Mouse (Mus musculus): ENCODE measurements around the gene Eri3. TPM values are rescaled to one million over a fixed set of nuclear protein-coding genes. Genes with fewer than 3 reads are reported as not detected.

Gene Eri3
- polyA plus RNA-seq, 1 experiment from 2014 or later, result 108 TPM

DNA sequence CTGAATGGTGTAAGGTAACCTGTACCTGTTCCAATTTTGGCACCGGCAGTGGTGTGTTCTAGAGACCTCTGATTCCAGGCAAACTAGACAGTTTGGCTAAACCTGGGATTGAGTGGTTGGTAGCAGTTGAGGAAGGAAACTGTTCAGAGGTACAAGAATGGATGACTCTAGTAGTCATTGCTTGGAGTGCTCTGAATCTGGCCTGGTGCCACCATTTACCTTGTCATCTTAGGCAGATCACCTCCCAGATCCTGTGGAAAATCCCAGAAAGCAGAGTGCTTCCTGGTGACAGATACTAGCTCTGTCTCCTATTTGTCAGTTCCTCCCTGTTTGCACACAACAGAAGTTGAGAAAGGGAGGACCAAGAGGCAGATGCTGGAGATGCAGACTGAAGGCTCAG is 27.4 kb downstream of the Eri3 start:
- ATAC-seq (no peak), DNase-seq (ENCODE audit: low read depth, low spot score) (no peak)
- in situ Hi-C loops (cut with MboI; ENCODE audit: low pct_unique_long_range_greater_than_20kb), result no loop called here
- CTCF ChIA-PET, result no interaction called here
- no peak for TF ChIP-seq CTCF (IDR thresholded peaks at IDR 0.05)
- POLR2A ChIA-PET, result interaction anchor here (0.7 kb wide), 1 partner anchor 75 kb away, joined by 4 read pairs; no protein-coding TSS in a partner anchor
- H3K27me3 ChIP-seq, result no peaks in the 10 kb centered on the region

- CTCF ChIA-PET, result no interaction called here
- POLR2A ChIA-PET, result no interaction called here
- H3K27me3 ChIP-seq, result no peaks in the 10 kb centered on the region
- in situ Hi-C loops (cut with MboI; ENCODE audit: low pct_unique_long_range_greater_than_20kb), result no loop called here
- no peak for DNase-seq (ENCODE audit: low read depth, low spot score)
- no peak for ATAC-seq
- TF ChIP-seq CTCF (IDR thresholded peaks at IDR 0.05), result no peak
Observed at GRCm38 (mm10) chr4:117581626-117582025, 31.5 kb downstream of the Eri3 start.

DNA sequence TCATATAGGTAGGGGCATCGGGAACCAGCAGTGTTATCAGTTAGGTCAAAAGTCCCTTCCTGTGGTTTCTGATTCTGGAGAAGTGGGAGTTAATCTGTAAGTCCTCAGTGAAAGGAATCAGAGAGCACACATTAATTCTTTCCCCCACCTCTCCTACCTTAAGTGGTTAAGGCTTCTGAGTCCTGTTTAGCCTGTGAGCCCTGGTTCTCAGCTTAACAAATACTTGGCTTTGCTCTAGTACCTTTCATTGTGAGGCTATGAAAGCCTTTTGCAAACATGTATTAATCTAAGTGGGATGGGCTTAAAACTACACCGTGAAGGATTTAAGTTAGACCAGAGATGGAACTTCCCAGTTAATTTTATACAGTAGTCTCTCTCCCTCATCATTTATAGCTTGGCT is 35.8 kb downstream of the Eri3 start:
- CTCF ChIA-PET, result no interaction called here
- POLR2A ChIA-PET, result no interaction called here
- in situ Hi-C loops (cut with MboI; ENCODE audit: low pct_unique_long_range_greater_than_20kb), result no loop called here
- DNase-seq (ENCODE audit: low read depth, low spot score), result no peak
- no peaks in the 10 kb centered on the region for H3K27me3 ChIP-seq
- ATAC-seq, result no peak
- no peak for TF ChIP-seq CTCF (IDR thresholded peaks at IDR 0.05)

DNA sequence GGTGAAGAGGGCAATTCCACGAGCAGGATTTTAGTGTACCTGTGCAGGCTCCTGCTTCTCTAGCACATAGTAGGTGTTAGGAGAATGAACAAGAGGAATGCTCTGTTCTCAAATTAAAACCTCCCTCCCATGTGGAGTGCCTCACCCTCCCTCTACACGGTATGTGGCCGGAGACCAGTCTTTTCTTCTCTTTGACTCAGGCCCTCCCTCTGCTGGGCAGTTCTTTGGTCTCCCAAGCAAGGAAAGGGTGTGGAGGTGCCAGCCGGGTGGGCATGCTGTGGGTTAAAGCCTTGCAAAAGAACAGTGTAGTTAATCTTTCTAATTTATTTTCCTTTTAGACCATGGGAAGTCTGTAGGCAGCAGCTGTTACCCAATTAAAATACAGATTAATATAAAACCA is 37.3 kb downstream of the Eri3 start:
- H3K27me3 ChIP-seq, result no peaks in the 10 kb centered on the region
- CTCF ChIA-PET, result interaction anchor here (1.1 kb wide), 1 partner anchor 25 kb away, joined by 3 read pairs; no protein-coding TSS in a partner anchor
- no peak for TF ChIP-seq CTCF (IDR thresholded peaks at IDR 0.05)
- POLR2A ChIA-PET, result interaction anchor here (0.6 kb wide), 1 partner anchor 421 kb away, joined by 3 read pairs; no protein-coding TSS in a partner anchor
- in situ Hi-C loops (cut with MboI; ENCODE audit: low pct_unique_long_range_greater_than_20kb), result no loop called here
- no peak for ATAC-seq
- DNase-seq (ENCODE audit: low read depth, low spot score), result no peak

GRCm38 (mm10) chr4:117589081-117589660 is 39.0 kb downstream of the Eri3 start:
- POLR2A ChIA-PET, result interaction anchor here (1.1 kb wide), 1 partner anchor 97 kb away, joined by 3 read pairs; no protein-coding TSS in a partner anchor
- no peak for TF ChIP-seq CTCF (IDR thresholded peaks at IDR 0.05)
- ATAC-seq (no peak), DNase-seq (ENCODE audit: low read depth, low spot score) (no peak)
- in situ Hi-C loops (cut with MboI; ENCODE audit: low pct_unique_long_range_greater_than_20kb), result no loop called here
- CTCF ChIA-PET, result no interaction called here
- H3K27me3 ChIP-seq, result no peaks in the 10 kb centered on the region

GRCm38 (mm10) chr4:117590781-117591180 is 40.6 kb downstream of the Eri3 start:
- no peak for TF ChIP-seq CTCF (IDR thresholded peaks at IDR 0.05)
- DNase-seq (ENCODE audit: low read depth, low spot score), result no peak
- POLR2A ChIA-PET, result interaction anchor here (0.6 kb wide), 1 partner anchor 20 kb away, joined by 7 read pairs; no protein-coding TSS in a partner anchor
- H3K27me3 ChIP-seq, result no peaks in the 10 kb centered on the region
- CTCF ChIA-PET, result interaction anchor here (1.1 kb wide), 1 partner anchor 11 kb away, joined by 3 read pairs; no protein-coding TSS in a partner anchor
- in situ Hi-C loops (cut with MboI; ENCODE audit: low pct_unique_long_range_greater_than_20kb), result no loop called here
- no peak for ATAC-seq

- DNase-seq (ENCODE audit: low read depth, low spot score) (no peak), ATAC-seq (no peak)
- H3K27me3 ChIP-seq, result no peaks in the 10 kb centered on the region
- ChIA-PET POLR2A (no interaction called here), CTCF (no interaction called here)
- TF ChIP-seq CTCF (IDR thresholded peaks at IDR 0.05), result no peak
- in situ Hi-C loops (cut with MboI; ENCODE audit: low pct_unique_long_range_greater_than_20kb), result no loop called here
Observed at GRCm38 (mm10) chr4:117592206-117592605, 42.0 kb downstream of the Eri3 start.

DNA sequence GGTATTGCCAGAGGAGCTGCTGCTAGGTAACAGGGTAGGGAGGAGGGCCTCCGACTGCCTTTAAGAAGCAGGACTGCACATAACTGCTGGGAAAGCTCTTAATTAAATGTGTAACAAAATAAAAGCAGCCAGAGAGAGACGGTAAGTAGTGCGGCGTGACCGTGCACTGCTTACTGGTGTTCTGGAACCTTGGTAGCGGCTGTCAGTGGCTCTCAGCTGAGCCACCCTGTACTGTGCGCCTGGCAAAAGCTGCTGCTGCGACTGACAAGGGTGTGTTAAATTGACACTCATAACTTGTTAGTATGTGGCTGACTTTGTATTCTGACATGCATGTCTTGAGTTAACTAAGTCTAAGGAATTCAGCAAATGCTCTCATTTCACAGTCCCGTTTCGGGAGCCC is 45.1 kb downstream of the Eri3 start:
- POLR2A ChIA-PET, result no interaction called here
- CTCF ChIA-PET, result no interaction called here
- no peaks in the 10 kb centered on the region for H3K27me3 ChIP-seq
- in situ Hi-C loops (cut with MboI; ENCODE audit: low pct_unique_long_range_greater_than_20kb), result no loop called here
- ATAC-seq (no peak), DNase-seq (ENCODE audit: low read depth, low spot score) (no peak)
- no peak for TF ChIP-seq CTCF (IDR thresholded peaks at IDR 0.05)

GRCm38 (mm10) chr4:117599986-117600565 is 49.9 kb downstream of the Eri3 start:
- DNase-seq (ENCODE audit: low read depth, low spot score) (no peak), ATAC-seq (no peak)
- in situ Hi-C loops (cut with MboI; ENCODE audit: low pct_unique_long_range_greater_than_20kb), result no loop called here
- H3K27me3 ChIP-seq, result no peaks in the 10 kb centered on the region
- TF ChIP-seq CTCF (IDR thresholded peaks at IDR 0.05), result no peak
- ChIA-PET POLR2A (no interaction called here), CTCF (no interaction called here)

GRCm38 (mm10) chr4:117601338-117601776 is 51.2 kb downstream of the Eri3 start:
- DNase-seq (ENCODE audit: low read depth, low spot score), result no peak
- ATAC-seq, result no peak
- ChIA-PET POLR2A (no interaction called here), CTCF (interaction anchor here (1.5 kb wide), 1 partner anchor 11 kb away, joined by 3 read pairs; no protein-coding TSS in a partner anchor)
- no peak for TF ChIP-seq CTCF (IDR thresholded peaks at IDR 0.05)
- H3K27me3 ChIP-seq, result no peaks in the 10 kb centered on the region
- in situ Hi-C loops (cut with MboI; ENCODE audit: low pct_unique_long_range_greater_than_20kb), result no loop called here

DNA sequence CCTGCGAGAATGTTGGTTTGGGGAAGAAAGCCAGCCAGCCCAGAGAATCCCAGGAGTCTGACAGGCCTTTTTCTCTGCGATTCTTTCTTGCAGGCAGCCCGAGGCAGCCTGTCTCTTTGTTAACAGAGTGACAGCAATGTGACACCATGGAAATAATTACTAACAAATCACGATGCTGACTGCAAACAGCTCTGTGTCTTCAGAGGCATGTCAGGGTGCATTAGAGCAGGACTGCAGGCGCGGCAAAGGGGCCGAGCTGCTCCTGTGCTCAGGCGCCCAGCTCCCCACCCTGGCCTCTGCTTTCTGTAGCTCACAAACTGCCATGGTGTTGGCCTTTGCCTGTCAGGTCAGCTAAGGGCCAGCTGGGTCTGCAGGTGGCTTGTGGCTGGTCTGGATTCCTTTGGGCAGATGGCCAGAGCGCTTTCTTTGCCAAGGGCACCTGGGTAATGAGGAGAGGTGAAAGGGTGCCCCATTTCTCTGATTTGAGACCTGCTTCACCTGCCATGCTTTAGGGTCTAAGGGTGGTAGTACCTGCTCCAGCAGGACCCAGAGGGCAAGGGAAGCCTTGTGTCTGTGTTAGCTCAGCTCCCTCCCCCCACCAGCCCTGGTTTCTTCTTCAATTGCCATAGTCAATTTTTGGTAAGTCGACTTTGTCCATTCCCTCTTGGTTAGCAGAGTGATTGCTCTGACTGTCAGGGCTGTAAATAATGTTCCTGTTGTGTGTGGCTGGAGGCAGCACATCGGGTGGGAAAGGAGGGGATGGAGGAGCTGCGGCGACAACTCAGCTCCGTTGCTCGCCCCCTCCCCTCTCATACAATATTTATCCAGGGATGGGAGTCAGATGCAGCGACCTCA is 55.2 kb downstream of the Eri3 start:
- no peaks in the 10 kb centered on the region for H3K27me3 ChIP-seq
- DNase-seq (ENCODE audit: low read depth, low spot score) (no peak), ATAC-seq (no peak)
- ChIA-PET CTCF (no interaction called here), POLR2A (no interaction called here)
- TF ChIP-seq CTCF (IDR thresholded peaks at IDR 0.05), result no peak
- in situ Hi-C loops (cut with MboI; ENCODE audit: low pct_unique_long_range_greater_than_20kb), result no loop called here
